Mouse (Mus musculus) kidney, postnatal 14 days (tissue): ENCODE results near the gene Fam241b.
"Not testable (repeated sequence)": the region's sequence is repeated elsewhere in the genome, so short reads cannot be mapped to it uniquely, and the experiment has no call there.

Experiments used
- DNase-seq: peaks from one replicate; pipeline ENCODE4 v3.0.0; 2022; ENCODE audit warnings: mixed read lengths

The Fam241b gene

DNA sequence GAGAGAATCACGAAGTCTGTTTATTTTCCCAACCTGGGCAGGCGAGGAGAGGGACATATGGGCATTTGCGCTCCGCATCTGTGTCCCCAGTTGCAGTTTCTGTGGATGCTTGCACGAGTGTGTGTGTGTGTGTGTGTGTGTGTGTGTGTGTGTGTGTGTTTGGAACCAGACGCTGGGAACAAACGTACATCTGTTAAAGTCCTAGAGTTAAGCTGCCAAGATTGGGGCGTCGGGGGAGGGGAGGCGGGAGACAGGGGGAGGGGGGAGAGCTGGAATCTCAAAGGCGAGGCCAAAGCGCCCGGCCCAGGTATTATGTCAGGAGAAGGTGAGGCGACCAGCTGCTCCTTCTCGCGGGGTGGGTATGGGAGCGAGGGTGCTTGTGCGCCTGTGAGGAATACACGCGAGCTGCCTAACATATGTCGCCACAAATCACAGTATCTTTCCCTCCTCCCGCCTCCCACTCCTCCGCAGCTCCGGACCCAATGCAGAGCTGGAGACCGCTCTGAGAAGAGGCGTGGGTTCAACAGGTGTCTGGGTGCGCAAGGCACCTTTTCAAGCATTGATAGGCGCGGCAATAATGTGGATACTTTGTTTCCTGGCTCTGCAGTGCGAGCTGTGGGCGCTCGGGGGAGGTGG lies 15.3 kb downstream of the Fam241b start:
- no peak for DNase-seq

DNA sequence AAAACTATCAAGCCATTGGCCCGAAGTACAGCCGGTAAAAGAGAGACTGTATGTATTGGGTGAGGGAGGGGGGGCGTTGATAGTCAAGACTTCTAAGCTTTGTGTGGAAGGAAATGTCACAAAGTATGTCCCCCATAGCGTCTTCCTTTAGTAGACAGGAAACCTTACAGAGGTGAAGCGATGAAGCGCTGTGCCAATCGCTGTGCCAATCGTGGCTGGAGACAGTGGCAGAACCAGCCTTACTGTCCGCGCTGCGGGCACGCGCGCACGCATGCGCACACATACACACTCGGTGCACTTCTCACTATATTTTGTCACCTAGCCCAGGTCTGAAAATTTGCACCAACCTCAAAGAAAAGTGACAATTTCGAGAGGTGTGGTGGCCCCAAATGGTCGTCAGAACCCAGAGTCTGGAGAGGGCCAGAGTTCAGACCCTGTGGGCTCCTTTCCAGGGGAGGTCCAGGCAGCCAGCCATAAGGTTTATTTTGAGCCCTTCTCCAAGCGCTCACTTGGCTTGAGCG lies 15.9 kb downstream of the Fam241b start:
- DNase-seq: no peak

DNA sequence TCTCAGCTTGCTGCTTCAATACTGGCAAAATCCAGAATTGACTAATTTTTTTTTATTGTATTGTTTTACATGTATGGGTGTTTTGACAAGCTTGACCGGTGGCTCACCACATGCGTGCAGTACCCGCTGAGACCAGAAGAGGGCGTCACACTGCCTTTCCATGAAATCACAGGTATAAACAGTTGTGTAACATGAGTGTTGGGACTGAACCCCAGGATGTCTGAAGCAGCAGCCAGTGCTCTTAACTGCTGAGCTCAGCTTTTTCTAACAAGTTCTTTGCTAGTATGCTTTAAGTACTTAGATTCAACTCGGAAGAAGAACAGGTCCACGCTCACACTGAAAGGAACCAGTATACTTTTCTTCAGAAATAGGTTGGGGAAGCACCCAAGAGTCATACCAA lies 16.6 kb downstream of the Fam241b start:
- no peak for DNase-seq

DNA sequence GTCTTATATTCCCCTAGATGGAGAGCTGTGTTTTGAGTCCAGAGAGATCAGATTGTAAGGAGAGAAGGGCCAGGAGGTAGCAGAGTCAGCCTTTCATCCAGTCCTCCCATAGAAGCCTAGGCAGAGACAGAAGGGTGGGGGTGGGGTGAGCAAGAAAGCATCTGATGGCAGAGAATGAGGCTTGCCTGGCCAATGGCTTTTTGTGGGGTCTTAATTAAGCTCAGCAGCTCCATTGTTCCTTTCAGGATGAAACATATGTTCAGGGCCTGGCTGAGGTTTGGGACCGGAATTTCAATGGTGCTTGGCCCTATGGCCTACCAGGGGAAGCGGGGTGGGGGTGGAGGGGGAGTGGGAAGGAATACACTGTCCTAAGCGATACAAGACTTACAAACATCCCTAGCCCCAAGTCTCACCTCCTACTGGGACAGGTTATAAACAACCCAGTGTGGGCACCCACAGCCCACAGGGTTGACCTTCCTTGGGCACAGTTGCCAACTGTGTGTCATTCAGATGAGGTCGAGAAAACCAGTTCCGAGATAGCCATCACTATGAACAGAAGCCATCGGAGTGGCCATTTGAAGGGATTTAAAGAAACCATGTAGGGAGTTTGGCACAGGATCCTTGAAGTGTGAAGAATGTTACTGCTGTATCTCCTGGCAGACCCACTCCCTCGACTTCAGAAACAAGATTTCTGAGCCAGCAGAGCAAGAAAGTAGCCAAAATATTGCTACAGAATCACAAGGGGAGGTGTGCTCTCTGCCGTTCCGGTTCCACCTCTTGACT lies 29.7 kb downstream of the Fam241b start:
- no peak for DNase-seq

DNA sequence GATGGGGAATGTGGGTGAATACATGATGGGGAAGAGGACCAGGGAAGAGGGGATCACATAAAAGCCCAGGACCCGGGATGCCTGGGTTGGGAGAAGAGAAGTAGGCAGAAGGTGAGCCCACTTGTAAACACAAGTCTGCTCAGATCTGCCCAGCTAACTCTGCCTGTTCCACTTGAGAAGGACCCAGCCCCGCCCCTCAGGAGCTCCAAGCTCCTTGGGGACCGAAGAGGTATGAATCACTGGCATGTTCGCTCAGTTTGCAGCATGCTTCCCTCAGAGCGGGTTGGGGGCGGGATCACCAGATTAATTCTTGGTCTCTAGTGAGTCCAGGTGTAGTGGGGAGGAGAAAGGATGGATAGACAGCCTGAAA lies 32.5 kb downstream of the Fam241b start:
- no peak for DNase-seq

DNA sequence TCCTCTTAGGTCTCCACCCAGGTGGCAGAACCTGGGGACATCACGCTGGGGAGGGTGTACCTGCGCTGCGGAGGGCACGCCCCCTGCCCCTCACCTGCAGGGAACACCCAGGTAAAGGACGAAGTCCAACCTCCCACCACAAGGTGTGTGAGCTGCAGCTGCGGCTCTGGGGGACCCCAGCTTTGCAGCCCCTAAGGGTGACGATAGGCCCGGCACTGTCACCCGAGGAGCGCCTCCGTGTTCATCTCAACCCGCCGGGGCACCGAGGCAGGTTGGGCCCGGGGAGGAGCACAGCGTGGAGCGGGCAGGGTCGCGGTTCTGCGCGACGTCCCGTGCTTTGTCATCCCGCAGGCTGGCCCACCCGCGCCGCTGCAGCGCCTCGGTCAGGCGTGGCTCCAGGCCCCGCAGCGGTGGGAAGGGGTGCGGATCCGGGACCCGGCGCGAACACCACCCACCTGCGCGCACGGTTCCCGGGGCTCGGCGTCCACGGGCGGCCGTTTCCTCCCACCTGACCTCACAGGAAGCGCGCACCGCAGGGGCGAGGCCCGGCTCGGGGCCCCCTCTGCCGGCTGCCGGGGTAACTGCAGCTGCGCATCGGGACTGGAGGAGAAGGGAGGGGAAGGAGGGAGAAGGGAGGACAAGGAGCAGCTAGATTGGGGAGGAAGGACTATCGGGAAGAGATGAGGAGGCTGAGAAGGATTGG lies 33.1 kb downstream of the Fam241b start:
- peak; percentile 88 for DNase-seq

DNA sequence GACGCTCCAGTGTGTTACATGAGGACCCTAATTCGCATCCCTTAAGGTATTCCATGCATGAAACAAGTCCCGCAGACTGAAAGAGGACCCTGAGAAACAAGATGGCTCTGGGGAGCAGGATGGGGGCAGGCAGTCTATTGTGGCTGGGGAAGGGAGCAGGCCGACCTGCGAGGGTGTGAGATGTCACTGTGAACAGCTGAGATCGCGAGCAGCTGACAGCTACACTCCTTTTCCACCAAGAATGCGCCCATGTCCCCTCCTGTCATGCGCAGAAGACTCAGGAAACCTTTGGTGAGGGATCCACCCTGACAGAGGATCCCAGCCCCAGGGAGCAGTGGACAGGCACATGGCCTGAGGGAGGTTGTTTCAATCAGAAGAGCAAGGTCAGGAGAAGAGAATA lies 36.7 kb downstream of the Fam241b start:
- no peak for DNase-seq

DNA sequence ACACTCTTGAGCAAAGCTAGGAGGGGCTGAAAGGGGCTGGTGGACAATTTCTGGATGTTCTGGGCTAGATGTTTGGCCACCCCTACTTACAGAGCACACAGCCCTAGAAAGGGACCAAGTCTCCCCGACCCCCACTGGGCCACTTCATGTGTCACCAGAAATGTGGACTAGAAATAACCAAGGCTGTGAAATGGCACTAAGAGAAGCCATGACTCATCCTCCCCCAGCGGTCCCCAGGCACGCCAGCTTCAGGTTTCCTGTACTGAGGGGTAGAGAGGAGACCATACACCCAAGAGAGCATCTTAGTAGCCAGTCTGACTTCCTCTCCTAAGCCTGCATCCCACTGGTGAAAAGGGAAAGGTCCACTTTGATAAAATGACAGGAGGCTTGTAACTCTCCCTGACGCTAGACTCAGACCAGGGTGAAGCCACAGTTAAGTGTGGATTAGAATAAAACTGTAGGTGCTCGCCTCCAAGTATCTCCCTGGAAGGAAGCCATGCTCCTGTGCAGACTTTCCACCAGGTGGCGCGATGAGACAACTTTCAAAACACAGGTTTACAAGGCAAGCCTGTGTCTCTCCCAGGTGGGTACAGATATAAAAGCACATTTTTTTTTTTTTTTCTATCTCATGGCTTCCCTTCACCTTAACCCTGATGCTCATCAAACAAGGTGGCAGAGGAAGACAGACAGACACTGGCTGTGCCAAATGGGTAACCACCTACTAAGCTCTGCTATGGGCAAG lies 38.7 kb downstream of the Fam241b start:
- peak; percentile 66 for DNase-seq

DNA sequence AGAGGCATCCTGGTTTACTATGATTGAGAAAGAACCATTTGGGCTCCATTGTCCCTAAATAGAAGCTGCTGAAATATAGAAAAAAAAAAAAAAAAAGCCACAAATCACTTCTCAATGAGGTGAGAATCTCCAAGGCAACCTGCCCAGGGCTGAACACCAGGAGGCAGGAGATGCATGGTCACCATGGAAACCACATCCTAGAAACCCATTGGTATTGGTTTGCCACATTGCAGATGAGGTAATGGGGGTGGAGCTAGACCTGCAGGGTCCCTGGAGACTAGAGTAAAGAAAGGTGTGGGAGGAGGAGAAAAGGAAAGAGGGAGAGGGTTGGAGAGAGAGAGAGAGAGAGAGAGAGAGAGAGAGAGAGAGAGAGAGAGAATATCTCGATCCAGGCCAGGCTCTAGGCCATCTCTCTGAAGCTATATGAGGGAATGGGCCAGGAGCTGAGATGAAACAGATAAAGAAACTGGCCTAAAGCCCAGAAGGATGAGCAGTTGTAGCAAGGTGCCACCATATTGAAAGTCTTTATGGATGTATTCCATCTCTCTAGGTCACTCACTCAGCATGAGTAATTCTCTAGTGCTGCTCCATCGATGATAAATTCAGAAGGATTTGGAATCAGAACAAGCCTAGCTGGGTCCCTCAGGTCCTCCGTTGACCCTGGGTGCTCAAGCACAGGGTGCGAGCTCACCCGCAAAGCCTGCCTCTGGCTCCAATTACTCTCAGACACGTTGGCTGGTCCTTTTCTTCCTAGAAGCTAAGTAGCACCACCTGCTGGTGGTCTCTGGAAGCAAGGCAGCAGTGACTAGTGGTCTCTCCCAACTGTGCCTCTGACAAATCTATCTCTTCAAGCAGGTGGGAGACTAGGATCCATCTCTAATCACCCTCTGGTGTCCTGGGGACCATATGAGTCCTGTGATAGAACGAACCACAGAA lies 41.9 kb downstream of the Fam241b start:
- peak; percentile 78 for DNase-seq

DNA sequence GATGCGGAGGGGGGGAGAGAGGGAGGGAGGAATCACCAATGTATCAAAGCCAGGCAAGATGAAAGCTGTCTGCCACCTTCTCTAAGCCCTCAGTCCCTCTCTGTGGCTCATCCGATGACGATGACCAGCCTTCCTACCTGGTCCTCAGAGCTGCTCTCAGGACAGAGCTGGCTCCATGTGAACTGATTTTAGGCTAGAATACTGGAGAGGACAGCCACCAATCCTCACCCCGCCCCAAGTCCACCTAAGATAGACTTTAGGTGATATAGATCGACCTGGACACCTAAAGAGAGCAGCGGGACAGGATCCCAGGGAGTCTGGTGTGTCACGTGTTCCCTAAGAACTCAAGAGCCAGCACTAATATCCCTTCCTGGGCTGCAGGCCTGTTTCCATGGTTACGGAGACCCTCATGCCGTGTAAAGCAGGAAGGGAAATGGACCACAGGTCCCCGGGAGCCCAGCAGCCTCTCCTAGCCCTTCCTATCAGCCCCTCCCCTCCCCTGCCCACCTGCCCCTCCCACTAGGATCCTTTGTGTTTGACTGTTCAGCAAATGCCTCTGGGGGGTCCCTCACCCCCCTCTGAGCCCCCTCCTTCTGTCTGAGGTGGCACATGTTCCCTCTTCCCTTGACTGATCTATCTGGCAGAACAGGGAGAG lies 43.8 kb downstream of the Fam241b start:
- DNase-seq: no peak

DNA sequence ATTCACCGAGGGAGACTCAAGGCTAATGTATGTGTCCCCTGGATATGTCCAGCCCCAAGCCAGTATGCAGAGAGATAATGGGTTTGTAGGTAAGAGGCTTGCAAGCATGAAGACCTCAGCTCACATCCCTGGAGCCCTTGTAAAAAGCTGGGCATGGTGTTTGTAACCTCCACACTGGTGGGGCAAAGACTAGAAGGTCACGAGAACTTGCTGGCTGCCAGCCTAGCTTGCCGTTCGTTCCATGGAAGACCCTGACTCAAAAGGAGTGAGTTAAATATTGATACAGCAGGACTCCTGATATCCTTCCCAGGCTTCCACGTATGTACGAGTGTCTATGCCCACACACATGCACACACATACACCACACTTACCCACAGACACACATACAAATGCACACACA lies 49.3 kb downstream of the Fam241b start:
- DNase-seq: no peak

DNA sequence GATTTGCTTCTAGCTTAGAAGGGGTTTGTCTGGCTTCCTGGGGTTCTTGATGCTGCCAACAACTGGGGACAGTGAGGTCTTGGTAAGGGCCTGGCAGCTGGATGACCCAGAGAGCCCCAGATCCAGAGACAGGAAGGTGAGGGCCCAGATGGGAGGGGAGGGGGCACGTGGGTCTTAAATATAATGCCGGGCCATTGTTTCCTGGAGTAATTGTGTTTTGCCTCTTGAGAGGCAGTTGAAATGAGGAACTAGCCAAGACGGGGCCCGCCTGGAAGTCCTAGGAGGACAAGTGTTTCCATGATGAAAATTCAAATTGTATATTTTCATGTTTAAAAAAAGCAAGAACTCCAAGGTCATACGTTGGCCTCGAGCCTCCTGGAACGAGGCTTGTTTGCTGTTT lies 49.8 kb downstream of the Fam241b start:
- DNase-seq: no peak

DNA sequence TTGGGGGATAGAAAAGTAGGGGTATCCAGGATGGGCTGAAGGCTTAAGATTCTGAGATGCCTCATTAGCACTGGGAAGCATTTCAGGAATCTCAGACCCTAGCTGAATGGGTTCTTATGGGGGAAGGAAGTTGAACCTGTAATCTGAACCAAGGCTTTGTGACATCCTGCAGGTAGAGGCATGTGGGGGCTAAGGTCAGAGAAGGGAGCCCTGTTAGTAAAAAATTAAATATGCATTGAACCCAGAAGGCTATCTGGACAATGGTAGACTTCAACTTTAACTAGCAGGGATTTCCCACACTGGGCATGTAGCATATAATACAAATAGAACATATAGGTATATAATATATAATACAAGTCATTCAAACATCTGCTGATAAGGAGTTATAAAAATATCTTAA lies 54.2 kb downstream of the Fam241b start:
- no peak for DNase-seq

DNA sequence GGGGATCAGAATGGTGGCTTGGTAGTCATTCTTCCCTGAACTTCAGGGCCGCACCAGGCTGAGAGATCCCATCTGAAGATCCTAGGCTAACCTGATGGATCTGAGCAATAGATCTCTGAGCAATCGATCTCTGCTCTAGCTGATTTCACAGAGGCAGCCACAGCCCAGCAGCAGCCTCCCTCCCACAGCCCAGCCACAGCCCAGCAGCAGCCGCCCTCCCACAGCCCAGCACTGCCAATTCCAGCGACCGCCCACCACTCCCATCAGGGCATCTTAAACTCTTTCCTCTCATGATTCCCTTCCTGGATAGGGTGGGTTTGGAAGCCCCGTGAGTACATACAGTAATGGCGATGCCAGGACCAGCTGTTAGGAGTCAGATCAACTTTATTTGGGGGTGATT lies 54.6 kb downstream of the Fam241b start:
- DNase-seq: no peak

DNA sequence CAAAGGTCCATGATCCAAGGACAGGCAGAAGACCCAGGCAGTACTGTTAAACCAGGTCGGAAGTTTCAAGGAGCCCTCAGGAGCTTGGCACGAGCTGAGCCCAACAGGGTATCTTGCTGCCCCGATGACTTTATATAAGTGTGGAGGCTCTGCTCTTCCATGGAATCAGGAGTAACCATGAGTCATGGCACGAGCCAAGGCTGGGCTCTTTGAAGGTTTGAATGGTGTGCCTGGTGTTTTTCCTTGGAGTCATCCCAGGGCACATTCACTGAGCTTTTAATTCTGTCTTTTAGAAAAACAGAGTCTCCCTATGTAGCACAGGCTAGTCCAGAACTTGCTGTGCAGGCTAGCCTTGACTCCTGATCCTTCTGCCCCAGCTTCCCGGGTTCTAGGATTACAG lies 55.3 kb downstream of the Fam241b start:
- DNase-seq: no peak

DNA sequence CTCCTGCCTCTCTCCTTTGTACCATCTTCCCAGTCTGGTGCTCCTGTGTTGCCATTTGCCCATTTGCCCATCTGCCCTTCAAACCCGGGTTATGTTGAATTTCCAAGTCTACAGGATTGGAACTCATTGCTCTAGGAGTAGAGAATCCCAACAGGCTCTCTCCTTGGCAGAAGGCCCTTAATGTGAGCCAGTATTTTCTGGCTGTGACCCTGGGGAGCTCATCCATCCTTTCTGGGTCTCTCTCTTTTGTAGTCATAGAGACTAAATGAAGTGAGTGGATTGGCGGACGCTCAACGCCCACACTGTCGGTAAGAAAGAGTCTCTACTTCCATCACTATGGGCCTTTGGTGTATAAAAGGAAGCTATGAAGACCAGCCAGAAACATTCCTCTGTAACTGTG lies 56.9 kb downstream of the Fam241b start:
- DNase-seq: no peak

DNA sequence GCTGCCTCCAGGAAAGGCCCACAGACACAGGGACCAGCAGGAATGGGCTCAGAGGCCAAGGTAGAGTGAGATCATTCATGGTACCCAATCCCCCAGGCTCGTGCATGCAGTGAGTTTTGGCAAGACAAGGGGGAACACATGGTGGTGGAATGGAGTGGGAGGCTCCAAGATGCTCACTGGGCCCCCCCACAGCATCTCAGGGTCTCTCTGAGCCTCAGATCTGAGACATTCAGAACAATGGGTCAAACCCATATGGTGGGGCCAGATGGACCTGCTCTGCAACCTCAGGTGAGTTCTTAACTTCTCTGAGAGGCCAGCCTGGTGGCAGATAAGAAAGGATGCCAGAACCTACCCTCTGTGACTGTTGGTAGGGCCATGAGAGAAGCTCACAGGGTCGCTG lies 57.7 kb downstream of the Fam241b start:
- no peak for DNase-seq

DNA sequence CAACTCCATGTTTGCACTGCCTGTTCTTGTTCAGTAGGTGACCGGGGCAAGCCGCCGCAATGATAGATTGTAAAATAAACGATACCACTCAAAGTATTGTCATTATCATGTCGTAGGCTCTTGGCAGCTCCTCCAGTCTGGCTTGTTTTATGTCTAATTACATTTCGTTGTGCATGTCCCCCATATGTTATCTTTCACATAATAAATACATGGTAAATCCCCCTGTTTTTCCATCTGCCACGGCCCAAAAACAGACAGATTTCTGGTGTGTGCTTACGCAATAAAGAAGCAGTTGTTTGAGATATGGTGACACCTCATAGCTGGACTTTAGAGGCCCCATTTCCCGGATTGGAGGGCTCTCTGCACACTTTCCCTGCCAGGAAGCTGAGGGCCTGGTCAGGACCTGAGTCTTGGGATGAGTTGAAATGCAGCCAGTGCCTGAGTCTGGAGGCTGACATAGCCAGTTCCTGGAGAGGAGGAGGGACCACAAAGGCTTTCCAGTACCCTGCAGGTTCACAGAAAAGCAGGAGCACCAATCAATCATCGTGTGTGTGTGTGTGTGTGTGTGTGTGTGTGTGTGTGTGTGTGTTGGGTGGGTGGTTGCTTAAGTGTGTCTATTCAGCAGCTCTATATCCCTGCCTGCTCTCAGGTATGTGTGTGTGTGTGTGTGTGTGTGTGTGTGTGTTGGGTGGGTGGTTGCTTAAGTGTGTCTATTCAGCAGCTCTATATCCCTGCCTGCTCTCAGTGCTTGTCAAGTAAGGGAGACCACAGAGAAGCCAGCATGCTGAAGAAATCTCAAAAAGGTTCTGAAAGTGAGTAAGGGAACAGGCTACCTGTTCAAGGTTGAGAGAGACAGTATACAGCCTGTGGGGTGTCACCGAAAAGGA lies 67.2 kb downstream of the Fam241b start:
- DNase-seq: no peak

DNA sequence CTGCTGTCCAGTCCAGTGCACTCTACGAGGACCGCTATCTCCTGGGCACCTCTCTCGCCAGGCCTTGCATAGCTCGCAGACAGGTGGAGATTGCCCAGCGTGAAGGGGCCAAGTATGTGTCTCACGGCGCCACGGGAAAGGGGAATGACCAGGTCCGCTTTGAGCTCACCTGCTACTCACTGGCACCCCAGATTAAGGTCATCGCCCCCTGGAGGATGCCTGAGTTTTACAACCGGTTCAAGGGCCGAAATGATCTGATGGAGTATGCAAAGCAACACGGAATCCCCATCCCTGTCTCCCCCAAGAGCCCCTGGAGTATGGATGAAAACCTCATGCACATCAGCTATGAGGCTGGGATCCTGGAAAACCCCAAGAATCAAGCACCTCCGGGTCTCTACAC lies 72.4 kb downstream of the Fam241b start:
- DNase-seq: not testable (repeated sequence)

DNA sequence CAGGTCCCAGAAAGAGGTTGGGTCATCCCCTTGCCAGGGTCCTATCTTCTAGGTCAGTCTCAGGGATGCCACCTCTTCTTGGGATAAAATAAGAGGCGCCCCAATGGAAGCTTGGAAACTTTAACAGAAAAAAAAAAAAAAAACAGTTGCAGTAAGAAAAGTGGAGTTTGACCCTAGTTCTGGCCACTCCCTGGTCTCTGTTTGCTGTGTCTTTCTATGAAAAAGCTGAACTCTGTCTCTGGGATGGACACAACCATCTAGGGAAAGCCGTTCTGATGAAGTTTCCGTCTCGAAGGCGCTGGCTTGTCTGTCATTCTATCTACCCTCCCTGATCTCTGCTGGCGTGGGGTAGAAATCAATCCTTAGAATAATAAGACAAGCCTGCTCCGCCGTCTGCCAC lies 73.1 kb downstream of the Fam241b start:
- DNase-seq: no peak
